Mouse (Mus musculus) left cerebral cortex, postnatal 14 days (tissue): Measurements from ENCODE around the gene Cd300e. TPM values are rescaled to one million over a fixed set of nuclear protein-coding genes. Genes with fewer than 3 reads are reported as not detected.

Experiments used
- DNase-seq, 2 experiments: peaks; one replicate each; pipeline ENCODE4 v3.0.0; 2021 to 2022; ENCODE audit warnings: low spot score in 2 of 2, mixed read lengths in 1 of 2
- intact Hi-C: fragments of 180-260 bp; cut with DNase I; formaldehyde crosslinking; loops from one replicate; pipeline ENCODE4 v1.15.1; 2025
- long read RNA-seq, 2 experiments: library from polyadenylated mRNA; stranded (forward); transcript quantifications; one replicate each; pipeline ENCODE4 v2.0.0; 2021
- total RNA-seq, 2 experiments: library from RNA; stranded (reverse); gene quantifications; 2 replicates each; pipeline ENCODE4 v1.2.3; 2021

Cd300e gene
- total RNA-seq: not detected
- long read RNA-seq, experiment 1: 0 reads
- long read RNA-seq, experiment 2: 0 reads

- intact Hi-C loops: no loop called here
- DNase-seq: no peak
Observed at GRCm38 (mm10) chr11:115062077-115062476, at the start of gene Cd300e. Gene Cd300e, minus strand, starts transcription at chr11:115062177.

- intact Hi-C loops: no loop called here
- no peak for DNase-seq
Observed at GRCm38 (mm10) chr11:115110271-115110670, 48.3 kb upstream of the Cd300e start.

GRCm38 (mm10) chr11:115108176-115108575 lies 46.2 kb upstream of the Cd300e start:
- no peak for DNase-seq
- intact Hi-C loops: no loop called here

- no peak for DNase-seq
- intact Hi-C loops: no loop called here
Observed at GRCm38 (mm10) chr11:115107403-115107916, 45.5 kb upstream of the Cd300e start.

- intact Hi-C loops: no loop called here
- no peak for DNase-seq
Observed at GRCm38 (mm10) chr11:115106638-115107037, 44.7 kb upstream of the Cd300e start.

- intact Hi-C loops: no loop called here
- no peak for DNase-seq
Observed at GRCm38 (mm10) chr11:115104769-115105563, 43.0 kb upstream of the Cd300e start.

GRCm38 (mm10) chr11:115103470-115104413 lies 41.8 kb upstream of the Cd300e start:
- no peak for DNase-seq
- intact Hi-C loops: no loop called here

GRCm38 (mm10) chr11:115102116-115102515 lies 40.1 kb upstream of the Cd300e start:
- intact Hi-C loops: no loop called here

GRCm38 (mm10) chr11:115101615-115102051 lies 39.7 kb upstream of the Cd300e start:
- intact Hi-C loops: no loop called here
- no peak for DNase-seq

More at GRCm38 (mm10) chr11:115102116-115102515, 40.1 kb upstream of the Cd300e start:
- DNase-seq: no peak

GRCm38 (mm10) chr11:115100741-115101140 lies 38.8 kb upstream of the Cd300e start:
- intact Hi-C loops: no loop called here
- no peak for DNase-seq

- no peak for DNase-seq
- intact Hi-C loops: no loop called here
Observed at GRCm38 (mm10) chr11:115100032-115100621, 38.1 kb upstream of the Cd300e start.

GRCm38 (mm10) chr11:115099241-115099840 lies 37.4 kb upstream of the Cd300e start:
- DNase-seq: no peak
- intact Hi-C loops: no loop called here

GRCm38 (mm10) chr11:115098203-115098932 lies 36.4 kb upstream of the Cd300e start:
- DNase-seq: peak in 1 of 2 experiments; percentile 46
- intact Hi-C loops: no loop called here

- intact Hi-C loops: no loop called here
- no peak for DNase-seq
Observed at GRCm38 (mm10) chr11:115092140-115092539, 30.2 kb upstream of the Cd300e start.

- DNase-seq: no peak
- intact Hi-C loops: no loop called here
Observed at GRCm38 (mm10) chr11:115091362-115091901, 29.5 kb upstream of the Cd300e start, which contains the start of gene Rab37. Gene Rab37, plus strand, starts transcription at chr11:115091431.

GRCm38 (mm10) chr11:115089853-115090252 lies 27.9 kb upstream of the Cd300e start:
- DNase-seq: no peak
- intact Hi-C loops: no loop called here

- intact Hi-C loops: no loop called here
- DNase-seq: no peak
Observed at GRCm38 (mm10) chr11:115086213-115086612, 24.2 kb upstream of the Cd300e start.

GRCm38 (mm10) chr11:115085064-115085463 lies 23.1 kb upstream of the Cd300e start:
- no peak for DNase-seq
- intact Hi-C loops: no loop called here
